ENCODE assay signal across 16 mouse cellular contexts in the genomic region with DNA sequence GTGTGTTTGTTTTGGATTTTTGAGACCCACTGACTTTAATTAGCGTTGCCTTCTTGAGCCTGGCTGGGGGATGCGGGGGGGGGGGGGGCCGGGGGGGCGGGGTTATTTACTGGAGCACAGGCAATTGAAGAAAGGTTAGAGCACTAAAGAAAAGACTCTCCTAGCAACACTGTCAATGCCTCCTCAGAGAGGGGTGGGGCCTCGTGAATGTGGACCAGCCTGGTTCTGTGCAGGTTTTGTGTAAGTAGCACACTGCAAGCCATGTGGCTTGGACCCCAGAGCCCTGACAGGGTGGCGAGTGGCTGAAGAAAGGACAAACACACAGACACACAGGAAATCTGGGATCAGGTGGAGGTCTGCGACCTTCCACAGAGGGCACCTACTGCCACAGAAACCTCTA.
DNase-seq lines count a peak whose midpoint lies in the region; ATAC-seq and TF ChIP-seq lines count a peak whose summit lies in the region.
"Had no signal": no experiment of that assay in that cellular context is flagged by ENCODE, and none has a peak within 500 bp of the region (broad histone marks: within the 10 kb centered on the region; RNA-seq: fewer than 3 reads in every experiment).

No protein-coding gene starts in this region.

- no peak for DNase-seq in heart, adult 8-10 months (ENCODE audit: low spot score)
- no peak for DNase-seq in midbrain, embryonic 11.5 days (ENCODE audit: low spot score, missing footprints)
- DNase-seq in midbrain, postnatal 0 days (ENCODE audit: low spot score) = no peak
- DNase-seq in layer of hippocampus, postnatal 36 days = no peak
- DNase-seq: adrenal gland, postnatal 36 days; cerebellum, adult 9-10 months; gastrocnemius, postnatal 10 days; kidney, adult 18-20 months; kidney, postnatal 25 days; lung, postnatal 10 days; right cerebral cortex, postnatal 14 days had no signal

- no peaks in the 10 kb centered on the region for H3K9me3 ChIP-seq in heart, embryonic 11.5 days (replicated peaks; ENCODE audit: control insufficient read depth, low read length)
- no peaks in the 10 kb centered on the region for H3K9me3 ChIP-seq in midbrain, embryonic 11.5 days (ENCODE audit: control insufficient read depth, low read length)
- H3K9me3 ChIP-seq in midbrain, postnatal 0 days (ENCODE audit: low read length) = no peaks in the 10 kb centered on the region
- no peaks in the 10 kb centered on the region for H3K9me3 ChIP-seq in hindbrain, embryonic 15.5 days
- H3K9me3 ChIP-seq in neural tube, embryonic 14.5 days (ENCODE audit: control insufficient read depth, low read length) = no peaks in the 10 kb centered on the region
- H3K9me3 ChIP-seq: limb, embryonic 15.5 days had no signal

- ATAC-seq in heart, embryonic 11.5 days (replicated peaks; ENCODE audit: insufficient number of reproducible peaks, low FRiP score, low TSS enrichment) = no peak
- ATAC-seq in midbrain, embryonic 11.5 days (ENCODE audit: low FRiP score) = peak; percentile 70; the same call in 1 of the 2 replicates
- ATAC-seq in midbrain, postnatal 0 days (ENCODE audit: low FRiP score) = no peak
- ATAC-seq in hindbrain, embryonic 15.5 days (ENCODE audit: low FRiP score, low read depth) = no peak
- peak; percentile 41; the same call in 1 of the 2 replicates for ATAC-seq in neural tube, embryonic 14.5 days (ENCODE audit: low read depth)

- H3K9ac ChIP-seq in heart, embryonic 11.5 days (ENCODE audit: low read depth, low read length) = no peak overlapping the region
- H3K9ac ChIP-seq in midbrain, embryonic 11.5 days (ENCODE audit: low read length) = no peak overlapping the region
- no peak overlapping the region for H3K9ac ChIP-seq in midbrain, postnatal 0 days (replicated peaks; ENCODE audit: low read length, poor library complexity, severe bottlenecking)
- 0 out of 2 replicates have a peak overlapping the region, but pooled peaks have one; percentile 10 for H3K9ac ChIP-seq in hindbrain, embryonic 15.5 days
- no peak overlapping the region for H3K9ac ChIP-seq in neural tube, embryonic 14.5 days (replicated peaks; ENCODE audit: low read depth, low read length)
- H3K9ac ChIP-seq: limb, embryonic 15.5 days had no signal

- H3K4me3 ChIP-seq in heart, embryonic 11.5 days (ENCODE audit: low read depth, low read length) = no peak overlapping the region
- no peak overlapping the region for H3K4me3 ChIP-seq in midbrain, embryonic 11.5 days (ENCODE audit: low read depth, low read length)
- no peak overlapping the region for H3K4me3 ChIP-seq in midbrain, postnatal 0 days (ENCODE audit: low read depth, low read length)
- no peak overlapping the region for H3K4me3 ChIP-seq in hindbrain, embryonic 15.5 days
- no peak overlapping the region for H3K4me3 ChIP-seq in neural tube, embryonic 14.5 days (ENCODE audit: low read depth, low read length)
- H3K4me3 ChIP-seq: limb, embryonic 15.5 days; myocyte had no signal

- H3K4me1 ChIP-seq in heart, embryonic 11.5 days (ENCODE audit: control insufficient read depth, insufficient read depth, low read length) = peaks cover 12% of the 10 kb centered on the region; the same call in 1 of the 2 replicates
- H3K4me1 ChIP-seq in midbrain, embryonic 11.5 days (ENCODE audit: control insufficient read depth, insufficient read depth, low read length) = peaks cover 11% of the 10 kb centered on the region
- H3K4me1 ChIP-seq in midbrain, postnatal 0 days (ENCODE audit: insufficient read depth, low read length) = 0 out of 2 replicates have a peak, but pooled peaks cover 4% of the 10 kb centered on the region
- peaks cover 10% of the 10 kb centered on the region for H3K4me1 ChIP-seq in hindbrain, embryonic 15.5 days (replicated peaks)
- peaks cover 8% of the 10 kb centered on the region; the same call in 1 of the 2 replicates for H3K4me1 ChIP-seq in neural tube, embryonic 14.5 days (ENCODE audit: control insufficient read depth, insufficient read depth, low read length)

- peak overlapping the region; percentile 54 for H3K27ac ChIP-seq in heart, embryonic 11.5 days (ENCODE audit: low read depth, low read length)
- H3K27ac ChIP-seq in midbrain, embryonic 11.5 days (ENCODE audit: low read depth, low read length) = no peak overlapping the region
- H3K27ac ChIP-seq in midbrain, postnatal 0 days (ENCODE audit: low read depth, low read length) = no peak overlapping the region
- no peak overlapping the region for H3K27ac ChIP-seq in hindbrain, embryonic 15.5 days (replicated peaks)
- no peak overlapping the region for H3K27ac ChIP-seq in neural tube, embryonic 14.5 days (ENCODE audit: low read depth, low read length)
- H3K27ac ChIP-seq: limb, embryonic 15.5 days had no signal

- no peak for TF ChIP-seq CTCF in midbrain, postnatal 0 days (IDR thresholded peaks at IDR 0.05)

- no peaks in the 10 kb centered on the region for H3K27me3 ChIP-seq in heart, embryonic 11.5 days (ENCODE audit: control insufficient read depth, insufficient read depth, low read length)
- no peaks in the 10 kb centered on the region for H3K27me3 ChIP-seq in midbrain, embryonic 11.5 days (ENCODE audit: control insufficient read depth, insufficient read depth, low read length)
- H3K27me3 ChIP-seq in midbrain, postnatal 0 days (ENCODE audit: insufficient read depth, low read length) = no peaks in the 10 kb centered on the region
- H3K27me3 ChIP-seq in hindbrain, embryonic 15.5 days = no peaks in the 10 kb centered on the region
- no peaks in the 10 kb centered on the region for H3K27me3 ChIP-seq in neural tube, embryonic 14.5 days (ENCODE audit: control insufficient read depth, insufficient read depth, low read length)
- H3K27me3 ChIP-seq: limb, embryonic 15.5 days had no signal

- H3K4me2 ChIP-seq in heart, embryonic 11.5 days = no peak overlapping the region
- no peak overlapping the region for H3K4me2 ChIP-seq in midbrain, embryonic 11.5 days
- H3K4me2 ChIP-seq in midbrain, postnatal 0 days (ENCODE audit: low read depth, low read length, poor library complexity, severe bottlenecking) = no peak overlapping the region
- no peak overlapping the region for H3K4me2 ChIP-seq in hindbrain, embryonic 15.5 days
- no peak overlapping the region for H3K4me2 ChIP-seq in neural tube, embryonic 14.5 days (ENCODE audit: low read depth, low read length)
- H3K4me2 ChIP-seq: limb, embryonic 15.5 days had no signal

- WGBS in heart, embryonic 11.5 days (ENCODE audit: insufficient replicate concordance) = 47% methylated on average over 7 of the region's 7 CpGs
- 21% methylated on average over 7 of the region's 7 CpGs for WGBS in midbrain, embryonic 11.5 days
- WGBS in midbrain, postnatal 0 days = 18% methylated on average over 7 of the region's 7 CpGs
- WGBS in hindbrain, embryonic 15.5 days = 16% methylated on average over 7 of the region's 7 CpGs
- 16% methylated on average over 7 of the region's 7 CpGs for WGBS in neural tube, embryonic 14.5 days

- no peaks in the 10 kb centered on the region for H3K36me3 ChIP-seq in heart, embryonic 11.5 days (ENCODE audit: control insufficient read depth, insufficient read depth, low read length)
- H3K36me3 ChIP-seq in midbrain, embryonic 11.5 days (ENCODE audit: control insufficient read depth, insufficient read depth, low read length) = no peaks in the 10 kb centered on the region
- no peaks in the 10 kb centered on the region for H3K36me3 ChIP-seq in midbrain, postnatal 0 days (ENCODE audit: insufficient read depth, low read length)
- no peaks in the 10 kb centered on the region for H3K36me3 ChIP-seq in hindbrain, embryonic 15.5 days
- H3K36me3 ChIP-seq in neural tube, embryonic 14.5 days (ENCODE audit: control insufficient read depth, insufficient read depth, low read length) = no peaks in the 10 kb centered on the region
- H3K36me3 ChIP-seq: limb, embryonic 15.5 days had no signal

Comparison
In these comparisons a context has a peak if more than half of its experiments do, and no peak if none do; other contexts are left out.
1. ATAC-seq: peak in midbrain, embryonic 11.5 days (single experiment) and neural tube, embryonic 14.5 days (single experiment); none in heart, embryonic 11.5 days (single experiment), midbrain, postnatal 0 days (single experiment) and hindbrain, embryonic 15.5 days (single experiment).